Mouse (Mus musculus): Measurements from ENCODE around the gene Ino80e. TPM values are rescaled to one million over a fixed set of nuclear protein-coding genes. Genes with fewer than 3 reads are reported as not detected.
A peak's percentile ranks its signal among the peaks of the same experiment; 100 is the strongest.
"Not testable (repeated sequence)": the region's sequence is repeated elsewhere in the genome, so short reads cannot be mapped to it uniquely, and the experiment has no call there.

Gene Ino80e
- polyA plus RNA-seq (2014; fragmentation: Nextera tagmentation; extraction: Ambion mirVana), result 124 and 130 TPM in 2 replicates

DNA sequence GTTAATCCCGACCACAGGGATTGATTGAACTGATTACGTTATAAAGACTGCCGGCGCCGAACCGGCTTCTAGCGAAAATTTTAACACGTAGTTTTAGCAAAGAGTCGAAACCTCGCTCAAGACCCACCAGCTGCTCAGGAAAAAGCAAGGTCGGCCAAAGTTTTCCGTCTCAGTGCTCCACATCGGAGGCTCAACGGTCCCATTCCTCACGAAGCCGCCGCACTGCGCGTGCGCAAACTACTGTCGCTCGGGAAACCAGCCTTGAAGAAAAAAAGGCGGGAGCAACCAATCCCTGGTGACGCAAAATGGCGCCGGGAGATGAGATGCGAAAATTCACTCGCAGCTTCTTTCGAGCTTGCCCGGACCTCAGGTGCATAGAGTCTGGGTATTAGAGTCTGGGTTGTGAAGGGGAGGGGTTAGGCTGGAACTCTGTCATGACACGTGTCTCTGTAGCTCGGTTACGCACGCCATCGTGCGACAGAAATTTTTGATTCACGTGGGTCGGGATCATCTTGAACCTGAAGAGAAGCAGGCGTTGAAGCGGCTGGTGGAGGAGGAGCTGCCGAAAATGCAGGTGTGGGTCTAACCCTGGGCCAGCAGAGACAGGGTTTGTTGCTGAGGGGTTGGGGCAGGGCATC, at the start of gene Ino80e:
Ino80e (minus strand) TSS at position 231 of the 638 bp plus-strand sequence.
- Histone ChIP-seq H3K9me3 (ENCODE audit: control insufficient read depth, low read length) (no peaks in the 10 kb centered on the region), H3K9ac (ENCODE audit: low read depth, low read length) (peak within 1 kb of the TSS; percentile 80), H3K4me1 (replicated peaks; ENCODE audit: control insufficient read depth, insufficient read depth, low read length) (peaks cover 23% of the 10 kb centered on the region), H3K27ac (ENCODE audit: low read depth, low read length) (peak within 1 kb of the TSS; percentile 67; the same call in 1 of the 2 replicates), H3K27me3 (replicated peaks; ENCODE audit: control insufficient read depth, insufficient read depth, low read length) (no peaks in the 10 kb centered on the region), H3K4me2 (peak within 1 kb of the TSS; percentile 73), H3K36me3 (ENCODE audit: control insufficient read depth, insufficient read depth, low read length) (peaks cover 35% of the 10 kb centered on the region), H3K4me3 (ENCODE audit: low read depth, low read length) (peak within 1 kb of the TSS; percentile 79)
- DNase-seq (ENCODE audit: low spot score) (peak; percentile 90), ATAC-seq (replicated peaks; ENCODE audit: low FRiP score) (peak; percentile 69)
- under 1% methylated on average over 41 of the region's 41 CpGs for WGBS

- Histone ChIP-seq H3K9me3 (ENCODE audit: control insufficient read depth, low read length) (no peaks in the 10 kb centered on the region), H3K9ac (ENCODE audit: low read depth, low read length) (no peak overlapping the region), H3K36me3 (ENCODE audit: control insufficient read depth, insufficient read depth, low read length) (no peaks in the 10 kb centered on the region), H3K4me1 (replicated peaks; ENCODE audit: control insufficient read depth, insufficient read depth, low read length) (no peaks in the 10 kb centered on the region), H3K4me3 (ENCODE audit: low read depth, low read length) (no peak overlapping the region), H3K27ac (ENCODE audit: low read depth, low read length) (no peak overlapping the region), H3K4me2 (no peak overlapping the region), H3K27me3 (replicated peaks; ENCODE audit: control insufficient read depth, insufficient read depth, low read length) (no peaks in the 10 kb centered on the region)
- DNase-seq (ENCODE audit: low spot score) (no peak), ATAC-seq (replicated peaks; ENCODE audit: low FRiP score) (no peak)
- WGBS, result 57% methylated on average over 3 of the region's 3 CpGs
These were observed 43.4 kb upstream of the Ino80e start for GRCm38 (mm10) chr7:126905590-126905989.

- not testable (repeated sequence) for H3K27ac ChIP-seq (ENCODE audit: low read depth, low read length); DNase-seq (ENCODE audit: low spot score)
- whole genome bisulfite sequencing, result 85% methylated on average over 7 of the region's 9 CpGs
These were observed 37.6 kb upstream of the Ino80e start for GRCm38 (mm10) chr7:126899781-126900180.

DNA sequence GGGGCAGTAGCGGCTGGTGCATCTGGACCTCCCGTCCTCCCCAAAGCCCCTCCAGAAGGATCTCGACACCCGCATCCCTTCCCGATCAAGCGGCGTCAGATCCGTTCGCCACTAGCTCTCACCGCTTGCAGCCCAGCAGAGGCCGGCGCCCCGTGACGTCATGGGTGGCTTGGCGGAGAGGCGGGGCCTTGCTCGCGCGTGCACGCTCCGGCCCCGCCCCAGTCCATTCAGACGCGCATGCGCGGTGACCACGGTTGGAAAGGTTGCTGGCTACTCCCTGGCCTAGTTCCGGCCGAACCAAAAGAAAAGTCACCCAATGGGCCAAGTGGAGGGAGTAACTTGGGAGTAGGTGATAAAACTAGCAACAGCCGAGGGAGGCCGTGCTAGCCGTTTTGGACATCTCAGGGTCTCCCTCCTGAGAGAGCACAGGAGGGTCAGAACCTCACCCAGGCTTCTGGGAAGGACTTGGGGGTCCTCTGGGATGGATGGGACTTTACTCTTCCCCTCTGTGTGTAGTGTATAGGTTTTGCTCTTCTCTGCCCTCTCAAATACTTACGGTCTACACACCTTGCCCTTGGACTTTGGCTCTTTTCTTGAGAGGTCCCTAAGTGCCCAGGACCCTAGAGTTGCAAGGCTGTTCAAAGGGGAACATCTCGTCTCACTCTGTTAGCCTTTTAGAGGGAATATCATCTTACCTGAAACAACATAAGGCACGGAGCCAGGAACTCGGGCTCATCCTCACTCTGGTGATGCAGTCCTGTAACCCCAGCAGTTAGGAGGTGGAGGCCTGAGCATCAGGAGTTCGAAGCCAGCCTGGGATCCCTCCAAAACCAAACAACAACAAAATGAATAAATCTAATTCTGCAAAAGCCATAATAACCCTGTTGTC, 36.2 kb upstream of the Ino80e start:
- DNase-seq (ENCODE audit: low spot score) (peak; percentile 98), ATAC-seq (replicated peaks; ENCODE audit: low FRiP score) (peak; percentile 94)
- 12% methylated on average over 37 of the region's 37 CpGs for WGBS
- Histone ChIP-seq H3K36me3 (ENCODE audit: control insufficient read depth, insufficient read depth, low read length) (no peaks in the 10 kb centered on the region), H3K27ac (ENCODE audit: low read depth, low read length) (peak overlapping the region; percentile 59), H3K9me3 (ENCODE audit: control insufficient read depth, low read length) (no peaks in the 10 kb centered on the region), H3K4me3 (ENCODE audit: low read depth, low read length) (peak overlapping the region; percentile 66), H3K4me2 (peak overlapping the region; percentile 80), H3K9ac (ENCODE audit: low read depth, low read length) (peak overlapping the region; percentile 88), H3K4me1 (replicated peaks; ENCODE audit: control insufficient read depth, insufficient read depth, low read length) (peaks cover 7% of the 10 kb centered on the region; the same call in 1 of the 2 replicates), H3K27me3 (replicated peaks; ENCODE audit: control insufficient read depth, insufficient read depth, low read length) (no peaks in the 10 kb centered on the region)

More at GRCm38 (mm10) chr7:126899781-126900180, 37.6 kb upstream of the Ino80e start:
- not testable (repeated sequence) for H3K27me3 ChIP-seq (replicated peaks; ENCODE audit: control insufficient read depth, insufficient read depth, low read length); H3K4me1 ChIP-seq (replicated peaks; ENCODE audit: control insufficient read depth, insufficient read depth, low read length); H3K4me3 ChIP-seq (ENCODE audit: low read depth, low read length); H3K9me3 ChIP-seq (ENCODE audit: control insufficient read depth, low read length); H3K4me2 ChIP-seq; H3K36me3 ChIP-seq (ENCODE audit: control insufficient read depth, insufficient read depth, low read length); ATAC-seq (replicated peaks; ENCODE audit: low FRiP score); H3K9ac ChIP-seq (ENCODE audit: low read depth, low read length)

DNA sequence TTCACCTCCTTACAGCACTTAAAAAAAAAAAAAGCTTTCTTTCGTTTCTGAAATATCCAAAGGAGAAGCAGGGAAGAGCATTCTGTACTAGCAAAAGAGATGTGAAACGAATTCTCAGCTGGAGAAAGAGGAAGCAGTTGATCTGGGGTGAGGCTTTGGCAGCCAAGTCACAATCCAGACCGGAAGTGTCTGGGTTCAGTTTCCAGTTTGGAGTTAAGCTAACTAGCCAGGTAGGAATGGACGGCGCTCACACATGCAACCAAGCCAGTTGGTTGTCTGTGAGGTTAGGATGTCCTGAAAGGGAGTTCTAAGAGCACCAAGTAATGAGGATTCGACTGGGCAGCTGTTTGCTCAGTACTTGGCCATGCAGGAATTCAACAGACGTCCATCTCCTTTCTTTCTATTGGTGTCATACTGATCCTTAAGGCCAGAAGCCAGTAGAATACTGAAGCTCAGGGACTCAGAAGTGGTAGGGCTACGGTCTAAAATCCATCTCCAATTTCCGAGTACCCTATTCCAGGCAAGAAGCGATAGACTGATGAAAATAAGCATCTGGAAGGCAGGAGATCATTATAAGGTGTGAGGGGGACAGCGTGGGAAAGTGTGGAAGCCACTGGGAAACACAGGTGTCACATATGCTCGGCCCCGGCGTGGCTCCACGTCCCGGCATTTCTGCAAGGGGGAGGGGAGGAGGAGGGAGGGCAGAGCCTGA, 35.4 kb upstream of the Ino80e start:
- WGBS, result 15% methylated on average over 16 of the region's 16 CpGs
- Histone ChIP-seq H3K4me1 (replicated peaks; ENCODE audit: control insufficient read depth, insufficient read depth, low read length) (peaks cover 7% of the 10 kb centered on the region; the same call in 1 of the 2 replicates), H3K27me3 (replicated peaks; ENCODE audit: control insufficient read depth, insufficient read depth, low read length) (no peaks in the 10 kb centered on the region), H3K4me3 (ENCODE audit: low read depth, low read length) (peak overlapping the region; percentile 66), H3K27ac (ENCODE audit: low read depth, low read length) (peak overlapping the region; percentile 59), H3K9me3 (ENCODE audit: control insufficient read depth, low read length) (no peaks in the 10 kb centered on the region), H3K9ac (ENCODE audit: low read depth, low read length) (peak overlapping the region; percentile 88), H3K4me2 (peak overlapping the region; percentile 80), H3K36me3 (ENCODE audit: control insufficient read depth, insufficient read depth, low read length) (no peaks in the 10 kb centered on the region)
- ATAC-seq (replicated peaks; ENCODE audit: low FRiP score) (peak; percentile 66), DNase-seq (ENCODE audit: low spot score) (no peak)

DNA sequence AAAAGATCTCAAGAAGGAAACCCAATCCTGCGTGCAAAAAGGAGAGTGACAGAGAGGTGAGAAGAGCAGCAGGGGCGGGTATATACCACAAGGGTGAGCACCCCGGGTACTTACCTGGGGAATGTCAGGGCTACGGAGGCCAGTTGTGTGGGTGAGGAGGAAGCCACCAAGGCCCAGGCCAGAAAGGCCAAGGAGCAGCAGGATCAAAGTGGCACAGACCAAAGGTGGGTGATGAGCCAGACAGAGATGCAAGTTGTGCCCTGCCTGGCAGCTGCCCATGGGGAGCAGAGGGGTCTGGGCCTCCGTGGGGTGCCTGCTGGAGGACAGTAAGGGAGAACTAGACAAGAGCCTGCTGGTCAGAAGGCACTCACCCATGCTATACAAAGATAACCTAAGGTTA, 34.7 kb upstream of the Ino80e start:
- no peaks in the 10 kb centered on the region for H3K9me3 ChIP-seq (ENCODE audit: control insufficient read depth, low read length)
- H3K27ac ChIP-seq (ENCODE audit: low read depth, low read length), result peak overlapping the region; percentile 35; the same call in 1 of the 2 replicates
- ATAC-seq (replicated peaks; ENCODE audit: low FRiP score) (no peak), DNase-seq (ENCODE audit: low spot score) (no peak)
- peak overlapping the region; percentile 80 for H3K4me2 ChIP-seq
- WGBS, result 78% methylated on average over 5 of the region's 5 CpGs
- H3K4me3 ChIP-seq (ENCODE audit: low read depth, low read length), result no peak overlapping the region
- H3K4me1 ChIP-seq (replicated peaks; ENCODE audit: control insufficient read depth, insufficient read depth, low read length), result peaks cover 7% of the 10 kb centered on the region; the same call in 1 of the 2 replicates
- no peaks in the 10 kb centered on the region for H3K27me3 ChIP-seq (replicated peaks; ENCODE audit: control insufficient read depth, insufficient read depth, low read length)
- H3K36me3 ChIP-seq (ENCODE audit: control insufficient read depth, insufficient read depth, low read length), result no peaks in the 10 kb centered on the region
- H3K9ac ChIP-seq (ENCODE audit: low read depth, low read length), result peak overlapping the region; percentile 36; the same call in 1 of the 2 replicates

DNA sequence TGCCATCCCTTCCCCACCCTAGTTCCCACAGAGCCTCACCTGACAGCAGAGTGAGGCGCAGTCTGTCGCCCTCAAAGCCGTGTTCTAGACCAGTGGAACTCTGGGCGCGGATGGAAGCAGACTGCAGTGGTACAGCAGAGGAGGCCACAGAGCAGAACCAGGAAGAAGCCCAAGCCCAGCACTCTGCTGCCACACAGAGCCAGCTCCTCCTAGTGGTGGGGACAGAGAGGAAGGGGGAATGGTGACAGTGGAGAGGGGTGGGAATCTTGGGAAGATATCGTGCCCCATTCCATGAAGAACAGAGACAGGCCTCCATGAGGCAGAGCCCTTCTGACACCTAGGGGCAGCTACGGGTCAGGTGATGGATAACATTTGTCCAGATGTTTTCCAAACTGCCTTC, 26.7 kb upstream of the Ino80e start:
- 54% methylated on average over 7 of the region's 7 CpGs for WGBS
- no peak for ATAC-seq (replicated peaks; ENCODE audit: low FRiP score)
- Histone ChIP-seq H3K27me3 (replicated peaks; ENCODE audit: control insufficient read depth, insufficient read depth, low read length) (no peaks in the 10 kb centered on the region), H3K9me3 (ENCODE audit: control insufficient read depth, low read length) (no peaks in the 10 kb centered on the region), H3K4me1 (replicated peaks; ENCODE audit: control insufficient read depth, insufficient read depth, low read length) (peaks cover 4% of the 10 kb centered on the region; the same call in 1 of the 2 replicates), H3K4me3 (ENCODE audit: low read depth, low read length) (no peak overlapping the region), H3K27ac (ENCODE audit: low read depth, low read length) (no peak overlapping the region), H3K9ac (ENCODE audit: low read depth, low read length) (no peak overlapping the region), H3K36me3 (ENCODE audit: control insufficient read depth, insufficient read depth, low read length) (no peaks in the 10 kb centered on the region), H3K4me2 (no peak overlapping the region)
- DNase-seq (ENCODE audit: low spot score), result no peak

GRCm38 (mm10) chr7:126887281-126887680, 25.1 kb upstream of the Ino80e start:
- WGBS, result 84% methylated on average over 5 of the region's 5 CpGs
- Histone ChIP-seq H3K4me3 (ENCODE audit: low read depth, low read length) (no peak overlapping the region), H3K27me3 (replicated peaks; ENCODE audit: control insufficient read depth, insufficient read depth, low read length) (no peaks in the 10 kb centered on the region), H3K9me3 (ENCODE audit: control insufficient read depth, low read length) (no peaks in the 10 kb centered on the region), H3K4me2 (no peak overlapping the region), H3K4me1 (replicated peaks; ENCODE audit: control insufficient read depth, insufficient read depth, low read length) (peaks cover 16% of the 10 kb centered on the region), H3K27ac (ENCODE audit: low read depth, low read length) (no peak overlapping the region), H3K9ac (ENCODE audit: low read depth, low read length) (no peak overlapping the region), H3K36me3 (ENCODE audit: control insufficient read depth, insufficient read depth, low read length) (no peaks in the 10 kb centered on the region)
- ATAC-seq (replicated peaks; ENCODE audit: low FRiP score), result no peak
- DNase-seq (ENCODE audit: low spot score), result no peak
